Mouse (Mus musculus) hindbrain, embryonic 11.5 days (tissue): ENCODE results near the gene Cdc73. TPM values are rescaled to one million over a fixed set of nuclear protein-coding genes. Genes with fewer than 3 reads are reported as not detected.

Experiments used
- ATAC-seq: fragments of 200-750 bp; cut with Nextera tagmentation; 2 replicates; pipeline ENCODE4 v1.8.0; 2017; ENCODE audit warnings: mild to moderate bottlenecking, moderate TSS enrichment, moderate library complexity; ENCODE audit not compliant: low FRiP score
- DNase-seq: peaks from one replicate; pipeline ENCODE4 v3.0.0-alpha.2; 2015; ENCODE audit warnings: low spot score
- H3K27ac ChIP-seq: fragments of 300-500 bp; sonication (generic); 2 replicates; pipeline ENCODE4 v1.5.1; 2014; ENCODE audit warnings: mild to moderate bottlenecking, low read depth, low read length
- H3K27me3 ChIP-seq: fragments of 300-500 bp; sonication (generic); 2 replicates; pipeline ENCODE4 v1.6.1; 2014; ENCODE audit warnings: mild to moderate bottlenecking, low read length, moderate library complexity, mixed read lengths; ENCODE audit not compliant: control insufficient read depth, insufficient read depth
- H3K36me3 ChIP-seq: fragments of 300-500 bp; sonication (generic); 2 replicates; pipeline ENCODE4 v1.6.1; 2014; ENCODE audit warnings: mild to moderate bottlenecking, low read length, moderate library complexity, mixed read lengths; ENCODE audit not compliant: control insufficient read depth, insufficient read depth
- H3K4me1 ChIP-seq: fragments of 300-500 bp; sonication (generic); replicated peaks from 2 replicates; pipeline ENCODE4 v1.6.1; 2014; ENCODE audit warnings: low read length, mixed read lengths; ENCODE audit not compliant: control insufficient read depth, insufficient read depth
- H3K4me2 ChIP-seq: fragments of 300-500 bp; sonication (generic); replicated peaks from 2 replicates; pipeline ENCODE4 v1.6.1; 2014; ENCODE audit warnings: mild to moderate bottlenecking, low read depth, low read length
- H3K4me3 ChIP-seq: fragments of 300-500 bp; sonication (generic); 2 replicates; pipeline ENCODE4 v1.5.1; 2014; ENCODE audit warnings: low read depth, low read length
- H3K9ac ChIP-seq: fragments of 300-500 bp; sonication (generic); 2 replicates; pipeline ENCODE4 v1.6.1; 2014; ENCODE audit warnings: low read depth, low read length
- H3K9me3 ChIP-seq: fragments of 300-500 bp; sonication (generic); 2 replicates; pipeline ENCODE4 v1.6.1; 2016; ENCODE audit warnings: low read length; ENCODE audit not compliant: control insufficient read depth
- WGBS: fragments of 180-500 bp; shearing (Covaris S2); extraction: QIAGEN DNeasy Blood & Tissue Kit; methylation state at CpG from one replicate; pipeline ENCODE4 v1.1.7; 2014; 5-methylcytosine and 5-hydroxymethylcytosine counted together
- polyA plus RNA-seq: library from polyadenylated mRNA; unstranded; fragments of >200 nt; fragmentation: Nextera tagmentation; extraction: Ambion mirVana; gene quantifications from 2 replicates; pipeline ENCODE4 v1.2.1, GENCODE M21; 2014

Gene Cdc73
- polyA plus RNA-seq, 1 experiment from 2014 or later = 25.8 TPM

GRCm38 (mm10) chr1:143619760-143620159, 82.9 kb downstream of the Cdc73 start:
- Histone ChIP-seq H3K4me3 (no peak overlapping the region), H3K4me1 (no peaks in the 10 kb centered on the region), H3K27me3 (no peaks in the 10 kb centered on the region), H3K9me3 (no peaks in the 10 kb centered on the region), H3K4me2 (no peak overlapping the region), H3K27ac (no peak overlapping the region), H3K36me3 (no peaks in the 10 kb centered on the region; the same call in 1 of the 2 replicates), H3K9ac (no peak overlapping the region)
- no peak for DNase-seq
- no peak for ATAC-seq
- 54% methylated on average over 2 of the region's 2 CpGs for WGBS

GRCm38 (mm10) chr1:143612901-143613300, 89.8 kb downstream of the Cdc73 start:
- no peak for DNase-seq
- no peaks in the 10 kb centered on the region for H3K9me3 ChIP-seq

GRCm38 (mm10) chr1:143608911-143609310, 93.8 kb downstream of the Cdc73 start:
- Histone ChIP-seq H3K27me3 (no peaks in the 10 kb centered on the region), H3K9ac (no peak overlapping the region), H3K4me1 (no peaks in the 10 kb centered on the region), H3K27ac (no peak overlapping the region), H3K4me2 (no peak overlapping the region), H3K9me3 (no peaks in the 10 kb centered on the region), H3K4me3 (no peak overlapping the region), H3K36me3 (no peaks in the 10 kb centered on the region; the same call in 1 of the 2 replicates)
- 93% methylated on average over 2 of the region's 2 CpGs for WGBS
- DNase-seq = no peak
- no peak for ATAC-seq

More at GRCm38 (mm10) chr1:143612901-143613300, 89.8 kb downstream of the Cdc73 start:
- no peak overlapping the region for H3K4me3 ChIP-seq
- H3K9ac ChIP-seq = no peak overlapping the region
- H3K4me2 ChIP-seq = no peak overlapping the region
- H3K4me1 ChIP-seq = no peaks in the 10 kb centered on the region
- ATAC-seq = no peak
- H3K27ac ChIP-seq = no peak overlapping the region
- H3K36me3 ChIP-seq = no peaks in the 10 kb centered on the region; the same call in none of the 2 replicates
- H3K27me3 ChIP-seq = no peaks in the 10 kb centered on the region
- WGBS = 94% methylated on average over 2 of the region's 2 CpGs

GRCm38 (mm10) chr1:143596864-143597263, 105.8 kb downstream of the Cdc73 start:
- WGBS = 91% methylated on average over 2 of the region's 2 CpGs
- H3K9me3 ChIP-seq = no peaks in the 10 kb centered on the region
- H3K9ac ChIP-seq = no peak overlapping the region
- no peaks in the 10 kb centered on the region for H3K4me1 ChIP-seq
- no peaks in the 10 kb centered on the region for H3K27me3 ChIP-seq
- no peak overlapping the region for H3K27ac ChIP-seq
- DNase-seq (no peak), ATAC-seq (no peak)
- no peak overlapping the region for H3K4me3 ChIP-seq
- H3K36me3 ChIP-seq = no peaks in the 10 kb centered on the region
- H3K4me2 ChIP-seq = no peak overlapping the region

GRCm38 (mm10) chr1:143576824-143577543, 125.7 kb downstream of the Cdc73 start:
- WGBS = 88% methylated on average over 10 of the region's 10 CpGs
- H3K9ac ChIP-seq = no peak overlapping the region

GRCm38 (mm10) chr1:143558235-143558634, 144.5 kb downstream of the Cdc73 start:
- no peaks in the 10 kb centered on the region for H3K36me3 ChIP-seq

More at GRCm38 (mm10) chr1:143576824-143577543, 125.7 kb downstream of the Cdc73 start:
- no peak overlapping the region for H3K4me2 ChIP-seq
- H3K9me3 ChIP-seq = no peaks in the 10 kb centered on the region
- no peak overlapping the region for H3K27ac ChIP-seq
- ATAC-seq = no peak
- no peaks in the 10 kb centered on the region for H3K36me3 ChIP-seq
- no peaks in the 10 kb centered on the region for H3K4me1 ChIP-seq
- H3K4me3 ChIP-seq = no peak overlapping the region
- H3K27me3 ChIP-seq = no peaks in the 10 kb centered on the region
- DNase-seq = no peak

GRCm38 (mm10) chr1:143555533-143555932, 147.2 kb downstream of the Cdc73 start:
- Histone ChIP-seq H3K4me3 (no peak overlapping the region), H3K9me3 (no peaks in the 10 kb centered on the region), H3K27ac (no peak overlapping the region), H3K4me2 (no peak overlapping the region), H3K36me3 (no peaks in the 10 kb centered on the region), H3K9ac (no peak overlapping the region), H3K27me3 (no peaks in the 10 kb centered on the region), H3K4me1 (no peaks in the 10 kb centered on the region)
- DNase-seq (no peak), ATAC-seq (no peak)
- WGBS = 13% methylated on average over 1 of the region's 1 CpGs

More at GRCm38 (mm10) chr1:143558235-143558634, 144.5 kb downstream of the Cdc73 start:
- ATAC-seq (no peak), DNase-seq (no peak)
- no peaks in the 10 kb centered on the region for H3K27me3 ChIP-seq
- H3K9me3 ChIP-seq = no peaks in the 10 kb centered on the region
- H3K4me2 ChIP-seq = no peak overlapping the region
- no peak overlapping the region for H3K9ac ChIP-seq
- no peak overlapping the region for H3K27ac ChIP-seq
- WGBS = 74% methylated on average over 1 of the region's 1 CpGs
- H3K4me1 ChIP-seq = no peaks in the 10 kb centered on the region
- no peak overlapping the region for H3K4me3 ChIP-seq

- 52% methylated on average over 2 of the region's 2 CpGs for WGBS
- Histone ChIP-seq H3K4me1 (no peaks in the 10 kb centered on the region), H3K9ac (no peak overlapping the region), H3K36me3 (no peaks in the 10 kb centered on the region), H3K9me3 (no peaks in the 10 kb centered on the region), H3K4me3 (no peak overlapping the region), H3K27me3 (no peaks in the 10 kb centered on the region), H3K4me2 (no peak overlapping the region), H3K27ac (no peak overlapping the region)
- no peak for ATAC-seq
- no peak for DNase-seq
Measured at GRCm38 (mm10) chr1:143554621-143555020, 148.1 kb downstream of the Cdc73 start.
